Mouse (Mus musculus) brain, embryonic 14.5 days (tissue): ENCODE data around the gene Calhm4.

Source experiments
- CTCF ChIP-seq: fragments of 200-500 bp; IDR thresholded peaks from 2 replicates; pipeline ENCODE4 v1.5.1; 2012; ENCODE audit warnings: inconsistent platforms, mild to moderate bottlenecking, moderate library complexity, borderline replicate concordance; ENCODE audit not compliant: insufficient read depth, insufficient read length; ENCODE audit errors: extremely low read depth
- POLR2A ChIP-seq: fragments of 200-500 bp; IDR thresholded peaks from 2 replicates; pipeline ENCODE4 v1.6.1; 2012; ENCODE audit warnings: mild to moderate bottlenecking, inconsistent platforms, borderline replicate concordance; ENCODE audit not compliant: poor library complexity, insufficient read depth, insufficient read length, severe bottlenecking; ENCODE audit errors: extremely low read depth

GRCm38 (mm10) chr10:34044210-34044609 is at the start of gene Calhm4:
- TF ChIP-seq POLR2A, result no peak
- no peak for TF ChIP-seq CTCF
